Mouse (Mus musculus) ES-E14 (cell line): ENCODE results near the gene Tpsg1. TPM values are rescaled to one million over a fixed set of nuclear protein-coding genes. Genes with fewer than 3 reads are reported as not detected.

ENCODE experiments used
- DNase-seq: peaks from one replicate; pipeline ENCODE4 v3.0.0-alpha.2; 2013; ENCODE audit warnings: low read depth, low spot score
- H3K27ac ChIP-seq: 2 replicates; pipeline ENCODE4 v1.5.1; 2012; ENCODE audit warnings: low read depth, mild to moderate bottlenecking, low read length, moderate library complexity, mixed read lengths; ENCODE audit not compliant: poor library complexity, insufficient read depth, severe bottlenecking
- H3K36me3 ChIP-seq: 2 replicates; pipeline ENCODE4 v1.6.1; 2012; ENCODE audit warnings: mild to moderate bottlenecking, low read length, moderate library complexity, mixed read lengths; ENCODE audit not compliant: control insufficient read depth, poor library complexity, insufficient read depth, severe bottlenecking
- H3K4me1 ChIP-seq, 2 experiments: fragments of 150-350 bp in 1 of 2; sonication (generic) in 1 of 2; 2 replicates each; pipeline ENCODE4 v1.6.1; 2012; ENCODE audit warnings: low read length in 2 of 2, mild to moderate bottlenecking in 1 of 2, mixed read lengths in 1 of 2; ENCODE audit not compliant: control insufficient read depth in 2 of 2, insufficient read depth in 2 of 2, poor library complexity in 1 of 2
- H3K4me3 ChIP-seq, 2 experiments: fragments of 150-350 bp in 1 of 2; sonication (generic) in 1 of 2; 2 replicates each; pipeline ENCODE4 v1.5.1; 2012; ENCODE audit warnings: low read length in 2 of 2, low read depth in 1 of 2, mild to moderate bottlenecking in 1 of 2, mixed read lengths in 1 of 2; ENCODE audit not compliant: insufficient read depth in 1 of 2, poor library complexity in 1 of 2, severe bottlenecking in 1 of 2
- H3K9ac ChIP-seq: 2 replicates; pipeline ENCODE4 v1.6.1; 2012; ENCODE audit warnings: low read depth, mild to moderate bottlenecking, low read length, mixed read lengths; ENCODE audit not compliant: poor library complexity, insufficient read depth, severe bottlenecking
- H3K9me3 ChIP-seq: fragments of 150-350 bp; sonication (generic); 2 replicates; pipeline ENCODE4 v1.6.1; 2012; ENCODE audit warnings: low read depth, mild to moderate bottlenecking, low read length; ENCODE audit not compliant: control insufficient read depth, insufficient read depth
- CHD2 ChIP-seq: IDR thresholded peaks from 2 replicates; pipeline ENCODE4 v1.6.1; 2014; ENCODE audit warnings: mild to moderate bottlenecking, low read depth, low read length, inconsistent platforms
- HCFC1 ChIP-seq: IDR thresholded peaks from 2 replicates; pipeline ENCODE4 v1.6.1; 2012; ENCODE audit warnings: low read length, inconsistent platforms, borderline replicate concordance; ENCODE audit not compliant: insufficient read depth
- MAFK ChIP-seq: IDR thresholded peaks from 2 replicates; pipeline ENCODE4 v1.6.1; 2014; ENCODE audit warnings: mild to moderate bottlenecking, low read depth, low read length, inconsistent platforms; ENCODE audit not compliant: insufficient read depth
- ZC3H11A ChIP-seq: IDR thresholded peaks from 2 replicates; pipeline ENCODE4 v1.6.1; 2012; ENCODE audit warnings: low read depth, mild to moderate bottlenecking, inconsistent platforms, low read length, borderline replicate concordance
- ZNF384 ChIP-seq: IDR thresholded peaks from 2 replicates; pipeline ENCODE4 v1.6.1; 2012; ENCODE audit warnings: low read depth, low read length, inconsistent platforms
- in situ Hi-C, 2 experiments: fragments of 600-800 bp; cut with MboI; formaldehyde crosslinking; loops; one replicate each; pipeline ENCODE4 v1.15.1; 2025; ENCODE audit warnings: low sequenced_read_pairs in 2 of 2, inconsistent platforms in 1 of 2; ENCODE audit not compliant: unreplicated experiment in 2 of 2
- total RNA-seq: library from RNA; depleted of rRNA; stranded (reverse); fragments of 300-350 nt; gene quantifications from 2 replicates; pipeline ENCODE4 v1.2.3, GENCODE M21; 2012; rRNA removed

Gene Tpsg1
- not detected in 2 replicates for total RNA-seq

DNA sequence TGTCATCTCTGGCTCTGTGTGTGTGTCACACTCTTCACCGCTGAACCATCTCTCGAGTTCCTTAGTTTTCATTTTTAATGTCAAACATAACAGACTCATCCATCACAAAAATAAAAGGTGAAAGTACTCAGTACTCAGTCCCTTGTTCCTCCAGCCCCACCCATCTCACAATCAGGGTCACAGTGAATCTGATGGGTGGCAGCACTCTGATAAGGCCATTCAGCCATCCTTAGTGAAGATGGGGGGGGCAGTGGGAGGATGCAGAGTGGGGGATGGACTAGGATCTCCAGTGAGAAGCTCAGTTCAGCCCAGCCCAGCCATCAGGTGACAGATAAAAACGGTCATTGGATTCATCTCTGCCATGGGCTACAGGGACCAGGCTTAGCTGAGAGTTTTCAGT is at the start of gene Tpsg1:
TSS of gene Tpsg1 (plus strand) at position 301 of the 400 bp plus-strand sequence.
- H3K9me3 ChIP-seq, result no peaks in the 10 kb centered on the region
- no peak within 1 kb of the TSS for H3K9ac ChIP-seq
- no peaks in the 10 kb centered on the region for H3K36me3 ChIP-seq
- no peak within 1 kb of the TSS for H3K4me3 ChIP-seq
- DNase-seq, result no peak
- TF ChIP-seq CHD2, result no peak
- TF ChIP-seq ZNF384, result no peak
- TF ChIP-seq ZC3H11A, result no peak
- TF ChIP-seq HCFC1, result no peak
- no peak for TF ChIP-seq MAFK
- H3K27ac ChIP-seq, result no peak within 1 kb of the TSS
- H3K4me1 ChIP-seq, result no peaks in the 10 kb centered on the region
- in situ Hi-C loops, result no loop called here

DNA sequence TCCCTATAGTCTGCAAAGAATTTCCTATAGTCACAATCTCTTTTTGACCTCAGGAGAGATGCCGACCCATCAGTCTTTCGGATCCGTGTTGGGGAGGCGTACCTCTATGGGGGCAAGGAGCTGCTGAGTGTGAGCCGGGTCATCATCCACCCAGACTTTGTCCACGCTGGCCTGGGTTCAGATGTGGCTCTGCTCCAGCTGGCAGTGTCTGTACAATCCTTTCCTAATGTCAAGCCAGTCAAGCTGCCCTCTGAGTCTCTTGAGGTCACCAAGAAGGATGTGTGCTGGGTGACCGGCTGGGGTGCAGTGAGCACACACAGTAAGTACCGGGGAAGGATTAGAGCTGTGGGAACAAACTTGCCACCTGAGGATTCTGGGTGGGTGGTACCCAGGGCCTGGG is 48.3 kb upstream of the Tpsg1 start:
- Histone ChIP-seq H3K9ac (no peak overlapping the region), H3K36me3 (no peaks in the 10 kb centered on the region), H3K27ac (no peak overlapping the region), H3K4me1 (no peaks in the 10 kb centered on the region), H3K4me3 (no peak overlapping the region), H3K9me3 (no peaks in the 10 kb centered on the region)
- in situ Hi-C loops, result no loop called here
- no peak for DNase-seq
- no peak for TF ChIP-seq MAFK
- TF ChIP-seq HCFC1, result no peak

DNA sequence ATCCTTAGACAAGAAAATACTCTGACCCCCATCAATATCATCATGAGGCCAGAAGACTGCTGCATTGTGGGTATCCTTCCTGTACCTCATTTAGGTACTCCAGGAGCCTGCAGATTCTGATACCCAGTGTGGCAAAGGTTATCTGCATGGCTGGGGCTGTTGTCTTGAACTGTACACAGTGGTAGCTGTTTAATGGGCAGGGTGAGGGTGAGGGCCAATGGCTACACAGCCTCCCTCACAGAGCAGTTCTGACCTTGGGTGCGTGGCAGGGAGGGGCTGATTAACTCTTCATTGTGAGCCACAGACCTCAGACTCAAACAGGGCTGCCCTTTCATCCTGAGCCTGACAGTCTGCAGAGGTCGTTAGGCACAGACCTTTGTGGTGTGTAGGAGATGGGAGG is 46.1 kb upstream of the Tpsg1 start:
- in situ Hi-C loops, result no loop called here
- Histone ChIP-seq H3K4me3 (no peak overlapping the region), H3K27ac (no peak overlapping the region), H3K9ac (no peak overlapping the region), H3K4me1 (no peaks in the 10 kb centered on the region), H3K36me3 (no peaks in the 10 kb centered on the region), H3K9me3 (no peaks in the 10 kb centered on the region)
- TF ChIP-seq ZC3H11A (no peak), CHD2 (no peak), ZNF384 (no peak), MAFK (no peak), HCFC1 (no peak)
- DNase-seq, result no peak

DNA sequence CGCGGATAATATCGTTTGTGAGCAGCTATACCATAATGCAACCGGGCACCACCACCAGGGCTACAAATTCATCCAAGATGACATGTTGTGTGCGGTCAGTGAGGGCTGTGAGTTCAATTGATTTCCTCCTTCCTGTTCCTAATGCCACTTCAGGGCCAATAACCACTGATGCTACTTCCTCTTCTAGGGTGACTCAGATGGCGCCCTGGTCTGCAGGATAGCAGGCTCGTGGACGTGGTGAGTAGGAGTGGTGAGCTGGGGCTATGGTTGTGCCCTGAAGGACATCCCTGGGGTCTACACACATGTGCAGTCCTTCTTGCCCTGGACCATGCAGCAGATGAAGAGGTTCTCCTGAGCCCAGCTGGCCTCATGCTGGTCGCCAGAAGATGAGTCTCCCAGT is 36.8 kb upstream of the Tpsg1 start:
- in situ Hi-C loops, result loop anchor here in 1 of 2 experiments (10.0 kb wide), 1 partner anchor 132 kb away; no protein-coding TSS in a partner anchor
- no peaks in the 10 kb centered on the region for H3K4me1 ChIP-seq
- DNase-seq, result no peak
- H3K9ac ChIP-seq, result no peak overlapping the region
- H3K36me3 ChIP-seq, result no peaks in the 10 kb centered on the region
- no peak overlapping the region for H3K4me3 ChIP-seq
- H3K27ac ChIP-seq, result no peak overlapping the region
- TF ChIP-seq ZNF384 (no peak), CHD2 (no peak), HCFC1 (no peak), MAFK (no peak), ZC3H11A (no peak)
- H3K9me3 ChIP-seq, result no peaks in the 10 kb centered on the region

DNA sequence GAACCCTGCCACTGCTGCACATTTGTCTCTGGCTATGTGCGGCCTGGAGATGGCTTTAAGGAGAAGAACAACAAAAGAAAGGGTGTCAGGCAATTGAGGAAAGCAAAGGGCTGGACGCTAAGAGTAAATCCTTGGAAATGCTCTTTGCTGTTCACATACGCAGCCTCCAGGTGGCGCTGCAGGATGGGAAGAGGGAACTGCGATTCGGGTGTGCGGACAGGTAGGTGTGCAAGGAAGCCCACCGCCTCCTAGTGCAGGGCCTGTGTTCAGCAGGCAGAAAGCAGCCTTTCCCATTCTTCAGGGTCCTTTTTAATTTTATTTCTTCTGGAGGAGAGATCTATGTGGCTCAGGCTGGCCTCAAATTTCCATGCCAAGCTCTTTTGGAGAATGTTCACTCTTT is 35.1 kb upstream of the Tpsg1 start:
- TF ChIP-seq ZC3H11A, result peak; percentile 93
- TF ChIP-seq HCFC1, result 0 out of 2 replicates have a peak, but pooled peaks have one; percentile 38
- TF ChIP-seq MAFK, result no peak
- TF ChIP-seq CHD2, result no peak
- no peak for TF ChIP-seq ZNF384
- DNase-seq, result peak; percentile 74
- in situ Hi-C loops, result loop anchor here in 1 of 2 experiments (10.0 kb wide), 1 partner anchor 131 kb away; no protein-coding TSS in a partner anchor

More for the DNA sequence above, 35.1 kb upstream of the Tpsg1 start:
- H3K27ac ChIP-seq, result no peak overlapping the region
- H3K4me1 ChIP-seq, result no peaks in the 10 kb centered on the region
- H3K4me3 ChIP-seq, result no peak overlapping the region
- H3K9ac ChIP-seq, result no peak overlapping the region
- H3K36me3 ChIP-seq, result no peaks in the 10 kb centered on the region
- H3K9me3 ChIP-seq, result no peaks in the 10 kb centered on the region
